Mouse (Mus musculus): ENCODE measurements around the gene Sart3. TPM values are rescaled to one million over a fixed set of nuclear protein-coding genes. Genes with fewer than 3 reads are reported as not detected.
A peak's percentile ranks its signal among the peaks of the same experiment; 100 is the strongest.
"Not testable (repeated sequence)": the region's sequence is repeated elsewhere in the genome, so short reads cannot be mapped to it uniquely, and the experiment has no call there.

The Sart3 gene
- 44.4 and 50.1 TPM in 2 replicates for polyA plus RNA-seq (2016; fragmentation: Nextera tagmentation; extraction: Ambion mirVana)

DNA sequence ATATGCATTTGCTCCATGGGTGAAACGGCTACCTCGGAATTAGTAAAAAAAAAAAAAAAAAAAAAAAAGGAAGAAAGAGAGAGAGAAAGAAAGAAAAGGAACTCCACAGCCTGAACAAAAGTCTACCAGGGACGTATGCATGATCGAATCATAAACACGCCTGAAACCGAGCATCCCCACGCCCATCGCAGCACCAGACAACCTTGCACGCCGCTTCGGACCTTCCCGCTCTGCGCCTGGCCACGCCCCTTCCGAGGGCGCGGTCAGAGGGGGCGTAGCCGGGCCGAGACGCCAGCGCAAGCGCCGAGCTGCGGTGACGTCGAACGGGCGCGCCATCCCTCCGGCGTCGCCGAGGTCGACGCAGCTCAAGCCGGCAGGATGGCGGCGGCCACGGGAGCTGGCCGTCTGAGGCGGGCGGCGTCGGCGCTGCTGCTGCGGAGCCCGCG is at the start of gene Sart3, which contains the start of gene Iscu:
Sart3 (minus strand) TSS at position 61 of the 446 bp plus-strand sequence.
Iscu (plus strand) TSS at position 299 of the 446 bp plus-strand sequence.
- H3K9ac ChIP-seq, result peak within 1 kb of the TSS; percentile 96
- peaks cover 33% of the 10 kb centered on the region for H3K4me1 ChIP-seq (replicated peaks)
- peak; percentile 91 for ATAC-seq (ENCODE audit: insufficient number of reproducible peaks, low FRiP score)
- no peaks in the 10 kb centered on the region for H3K27me3 ChIP-seq (replicated peaks)
- under 1% methylated on average over 49 of the region's 49 CpGs for WGBS
- H3K4me2 ChIP-seq, result peak within 1 kb of the TSS; percentile 90
- peaks cover 51% of the 10 kb centered on the region for H3K36me3 ChIP-seq
- peak within 1 kb of the TSS; percentile 93 for H3K4me3 ChIP-seq
- peak within 1 kb of the TSS; percentile 92 for H3K27ac ChIP-seq (ENCODE audit: poor library complexity, severe bottlenecking)
- H3K9me3 ChIP-seq (replicated peaks), result no peaks in the 10 kb centered on the region

DNA sequence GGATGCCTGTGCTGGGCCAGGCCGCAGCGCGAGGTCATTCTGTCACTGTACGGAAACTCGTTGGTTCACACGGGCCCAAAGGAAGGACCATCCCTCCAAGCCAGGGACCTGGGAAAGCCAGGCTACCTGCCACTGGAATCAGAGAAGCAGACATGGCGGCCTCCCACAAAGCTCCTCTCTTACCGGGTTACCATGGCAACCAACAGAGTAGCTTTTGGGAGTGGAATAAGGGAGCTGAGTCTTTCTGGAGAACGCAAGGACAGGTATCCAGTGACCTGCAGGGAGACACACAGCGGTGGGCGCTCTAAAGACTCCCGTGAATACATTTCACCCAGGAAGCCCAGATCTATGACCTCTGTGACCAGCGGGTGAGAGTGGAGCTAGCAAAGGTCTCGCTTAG is 46.3 kb upstream of the Sart3 start:
- no peak for ATAC-seq (ENCODE audit: insufficient number of reproducible peaks, low FRiP score)
- Histone ChIP-seq H3K27me3 (replicated peaks) (peaks cover 30% of the 10 kb centered on the region), H3K4me1 (replicated peaks) (no peaks in the 10 kb centered on the region), H3K9ac (no peak overlapping the region), H3K36me3 (no peaks in the 10 kb centered on the region), H3K27ac (ENCODE audit: poor library complexity, severe bottlenecking) (no peak overlapping the region), H3K9me3 (replicated peaks) (no peaks in the 10 kb centered on the region), H3K4me3 (no peak overlapping the region), H3K4me2 (no peak overlapping the region)
- WGBS, result 63% methylated on average over 14 of the region's 14 CpGs

- H3K36me3 ChIP-seq, result no peaks in the 10 kb centered on the region
- no peak overlapping the region for H3K9ac ChIP-seq
- no peak overlapping the region for H3K4me3 ChIP-seq
- H3K4me1 ChIP-seq (replicated peaks), result no peaks in the 10 kb centered on the region
- 0 out of 2 replicates have a peak overlapping the region, but pooled peaks have one; percentile 11 for H3K4me2 ChIP-seq
- WGBS, result 15% methylated on average over 15 of the region's 15 CpGs
- H3K27ac ChIP-seq (ENCODE audit: poor library complexity, severe bottlenecking), result no peak overlapping the region
- peaks cover 34% of the 10 kb centered on the region for H3K27me3 ChIP-seq (replicated peaks)
- no peaks in the 10 kb centered on the region; the same call in none of the 2 replicates for H3K9me3 ChIP-seq (replicated peaks)
- ATAC-seq (ENCODE audit: insufficient number of reproducible peaks, low FRiP score), result no peak
Measured at GRCm38 (mm10) chr5:113815638-113816152, 43.4 kb upstream of the Sart3 start.

- H3K27ac ChIP-seq (ENCODE audit: poor library complexity, severe bottlenecking), result no peak overlapping the region
- H3K36me3 ChIP-seq, result no peaks in the 10 kb centered on the region
- no peaks in the 10 kb centered on the region for H3K4me1 ChIP-seq (replicated peaks)
- peaks cover 5% of the 10 kb centered on the region for H3K9me3 ChIP-seq (replicated peaks)
- H3K4me2 ChIP-seq, result no peak overlapping the region
- H3K9ac ChIP-seq, result no peak overlapping the region
- no peak for ATAC-seq (ENCODE audit: insufficient number of reproducible peaks, low FRiP score)
- H3K27me3 ChIP-seq (replicated peaks), result peaks cover 34% of the 10 kb centered on the region
- WGBS, result 44% methylated on average over 11 of the region's 11 CpGs
- no peak overlapping the region for H3K4me3 ChIP-seq
Measured at GRCm38 (mm10) chr5:113815041-113815389, 42.7 kb upstream of the Sart3 start.

GRCm38 (mm10) chr5:113814111-113815040 is 42.1 kb upstream of the Sart3 start:
- no peaks in the 10 kb centered on the region for H3K36me3 ChIP-seq
- ATAC-seq (ENCODE audit: insufficient number of reproducible peaks, low FRiP score), result no peak
- H3K4me3 ChIP-seq, result no peak overlapping the region
- peaks cover 5% of the 10 kb centered on the region for H3K9me3 ChIP-seq (replicated peaks)
- H3K9ac ChIP-seq, result no peak overlapping the region
- H3K27ac ChIP-seq (ENCODE audit: poor library complexity, severe bottlenecking), result no peak overlapping the region
- H3K4me2 ChIP-seq, result no peak overlapping the region
- H3K4me1 ChIP-seq (replicated peaks), result no peaks in the 10 kb centered on the region
- WGBS, result 33% methylated on average over 27 of the region's 27 CpGs
- peaks cover 34% of the 10 kb centered on the region for H3K27me3 ChIP-seq (replicated peaks)

DNA sequence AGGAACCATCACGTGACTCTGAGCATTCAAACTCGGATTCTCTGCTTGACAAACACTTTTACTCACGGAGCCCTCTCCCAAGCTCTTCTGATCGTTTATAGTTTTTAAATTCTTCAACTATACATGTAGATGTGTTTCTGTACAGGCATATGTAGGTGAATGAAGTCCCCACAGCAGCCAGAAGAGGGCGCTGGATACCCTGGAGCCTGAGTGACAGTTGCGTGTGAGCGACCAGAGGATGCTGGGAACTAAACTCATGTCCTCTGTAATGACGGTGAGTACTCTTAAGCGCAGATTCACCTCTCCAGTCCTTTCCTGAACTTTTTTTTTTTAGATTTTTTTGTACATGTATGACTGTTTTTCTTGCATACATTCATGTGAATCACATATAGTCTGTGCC is 41.3 kb upstream of the Sart3 start:
- whole genome bisulfite sequencing, result 13% methylated on average over 9 of the region's 9 CpGs
- no peak overlapping the region for H3K9ac ChIP-seq
- no peak overlapping the region for H3K4me2 ChIP-seq
- no peak overlapping the region for H3K4me3 ChIP-seq
- H3K27me3 ChIP-seq (replicated peaks), result peaks cover 30% of the 10 kb centered on the region
- H3K27ac ChIP-seq (ENCODE audit: poor library complexity, severe bottlenecking), result no peak overlapping the region
- H3K4me1 ChIP-seq (replicated peaks), result no peaks in the 10 kb centered on the region
- peaks cover 5% of the 10 kb centered on the region for H3K9me3 ChIP-seq (replicated peaks)
- no peak for ATAC-seq (ENCODE audit: insufficient number of reproducible peaks, low FRiP score)
- H3K36me3 ChIP-seq, result no peaks in the 10 kb centered on the region

DNA sequence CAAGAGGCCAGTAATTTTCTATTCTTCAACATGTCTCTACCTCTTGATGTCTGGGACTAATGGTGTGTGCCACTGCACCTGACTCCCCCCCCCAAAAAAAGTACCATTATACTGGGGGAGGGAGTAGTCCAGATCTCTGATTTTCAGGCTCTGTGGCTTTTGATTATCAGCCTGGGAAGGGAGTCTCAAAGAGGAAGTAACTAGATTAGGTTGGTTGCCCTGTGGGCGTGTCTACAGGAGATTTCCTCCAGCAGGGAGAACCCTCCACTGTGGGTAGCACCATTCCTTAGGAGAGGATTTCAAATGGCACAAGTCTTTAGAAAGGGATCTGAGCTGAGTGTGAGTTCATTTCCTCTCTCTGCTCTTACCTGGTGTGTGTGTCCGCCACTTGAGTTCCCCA is 40.3 kb upstream of the Sart3 start:
- peaks cover 29% of the 10 kb centered on the region for H3K27me3 ChIP-seq (replicated peaks)
- no peak overlapping the region for H3K9ac ChIP-seq
- H3K4me1 ChIP-seq (replicated peaks), result peaks cover 9% of the 10 kb centered on the region
- peaks cover 5% of the 10 kb centered on the region for H3K9me3 ChIP-seq (replicated peaks)
- no peak overlapping the region for H3K27ac ChIP-seq (ENCODE audit: poor library complexity, severe bottlenecking)
- H3K4me3 ChIP-seq, result no peak overlapping the region
- H3K36me3 ChIP-seq, result no peaks in the 10 kb centered on the region
- 85% methylated on average over 2 of the region's 2 CpGs for WGBS
- no peak overlapping the region for H3K4me2 ChIP-seq
- no peak for ATAC-seq (ENCODE audit: insufficient number of reproducible peaks, low FRiP score)

DNA sequence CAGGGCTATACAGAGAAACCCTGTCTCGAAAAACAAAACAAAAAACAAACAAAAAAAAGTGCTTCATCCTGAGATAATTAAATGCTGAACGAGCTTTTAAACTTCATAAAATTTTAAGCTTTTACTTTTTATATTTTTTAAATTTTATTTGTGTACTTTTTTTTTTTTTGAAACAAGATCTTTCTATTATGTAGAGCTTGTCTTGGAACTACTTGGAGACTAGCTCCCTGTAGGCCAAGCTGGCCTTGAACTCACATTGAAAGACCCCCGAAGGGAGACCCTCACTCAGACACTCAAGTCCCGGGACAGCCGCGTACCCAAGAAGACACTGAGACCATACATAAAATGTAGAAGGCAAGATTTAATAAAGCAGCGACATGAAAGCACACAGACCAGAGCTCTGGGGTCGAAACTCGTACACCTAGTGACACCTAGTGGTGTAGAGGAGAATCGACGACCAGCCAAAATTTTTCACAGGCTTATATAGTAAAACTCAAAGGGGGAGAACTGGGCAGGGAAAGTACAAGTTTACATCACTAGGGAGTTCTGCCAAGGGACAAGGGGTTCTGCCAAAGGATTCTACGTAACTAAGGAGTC is 39.6 kb upstream of the Sart3 start:
- H3K4me1 ChIP-seq (replicated peaks); H3K27ac ChIP-seq (ENCODE audit: poor library complexity, severe bottlenecking); H3K9me3 ChIP-seq (replicated peaks); H3K36me3 ChIP-seq; ATAC-seq (ENCODE audit: insufficient number of reproducible peaks, low FRiP score); H3K9ac ChIP-seq; H3K4me3 ChIP-seq; H3K4me2 ChIP-seq: not testable (repeated sequence)
- H3K27me3 ChIP-seq (replicated peaks), result peaks cover 30% of the 10 kb centered on the region
- WGBS, result 19% methylated on average over 11 of the region's 12 CpGs

- H3K9me3 ChIP-seq (replicated peaks), result peaks cover 5% of the 10 kb centered on the region
- 89% methylated on average over 4 of the region's 4 CpGs for WGBS
- no peak overlapping the region for H3K27ac ChIP-seq (ENCODE audit: poor library complexity, severe bottlenecking)
- no peak for ATAC-seq (ENCODE audit: insufficient number of reproducible peaks, low FRiP score)
- no peak overlapping the region for H3K4me2 ChIP-seq
- peaks cover 9% of the 10 kb centered on the region for H3K4me1 ChIP-seq (replicated peaks)
- H3K4me3 ChIP-seq, result no peak overlapping the region
- peaks cover 22% of the 10 kb centered on the region for H3K27me3 ChIP-seq (replicated peaks)
- no peaks in the 10 kb centered on the region for H3K36me3 ChIP-seq
- H3K9ac ChIP-seq, result no peak overlapping the region
Measured at GRCm38 (mm10) chr5:113810111-113810510, 37.8 kb upstream of the Sart3 start.

GRCm38 (mm10) chr5:113808177-113808576 is 35.9 kb upstream of the Sart3 start:
- no peak overlapping the region for H3K9ac ChIP-seq
- H3K36me3 ChIP-seq, result no peaks in the 10 kb centered on the region
- no peak overlapping the region for H3K27ac ChIP-seq (ENCODE audit: poor library complexity, severe bottlenecking)
- ATAC-seq (ENCODE audit: insufficient number of reproducible peaks, low FRiP score), result no peak
- H3K4me2 ChIP-seq, result no peak overlapping the region
- 0 out of 2 replicates have a peak, but pooled peaks cover 8% of the 10 kb centered on the region for H3K27me3 ChIP-seq (replicated peaks)
- H3K4me3 ChIP-seq, result no peak overlapping the region
- WGBS, result 30% methylated on average over 2 of the region's 2 CpGs
- H3K4me1 ChIP-seq (replicated peaks), result peaks cover 9% of the 10 kb centered on the region
- H3K9me3 ChIP-seq (replicated peaks), result peaks cover 5% of the 10 kb centered on the region

DNA sequence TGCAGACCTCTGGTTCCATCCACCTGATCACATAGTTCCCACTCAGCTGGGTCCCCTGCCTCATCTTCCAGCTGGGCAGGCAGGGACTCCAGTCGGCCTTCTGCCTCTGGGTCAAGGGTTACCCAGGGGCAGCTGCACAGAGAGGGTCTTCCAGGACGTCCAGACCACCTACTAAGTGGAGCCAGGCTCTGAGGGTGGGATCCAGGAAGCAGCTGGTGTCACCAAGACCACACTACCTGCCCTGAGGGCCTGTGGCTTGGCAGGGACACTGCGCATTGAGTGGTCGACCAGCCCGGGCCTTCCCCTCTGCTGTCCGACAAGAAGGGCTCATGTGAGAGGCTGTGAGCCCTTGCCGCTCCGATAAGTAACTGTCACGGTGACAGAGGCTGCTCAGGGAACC is 35.4 kb upstream of the Sart3 start:
- ATAC-seq (ENCODE audit: insufficient number of reproducible peaks, low FRiP score), result no peak
- Histone ChIP-seq H3K36me3 (no peaks in the 10 kb centered on the region), H3K27ac (ENCODE audit: poor library complexity, severe bottlenecking) (no peak overlapping the region), H3K27me3 (replicated peaks) (0 out of 2 replicates have a peak, but pooled peaks cover 5% of the 10 kb centered on the region), H3K4me3 (no peak overlapping the region), H3K9me3 (replicated peaks) (peaks cover 5% of the 10 kb centered on the region), H3K4me2 (no peak overlapping the region), H3K9ac (no peak overlapping the region), H3K4me1 (replicated peaks) (peaks cover 9% of the 10 kb centered on the region)
- WGBS, result 41% methylated on average over 9 of the region's 9 CpGs

Measured in heart, embryonic 12.5 days (tissue).